Mouse (Mus musculus): ENCODE results near the gene Fubp1.

GRCm38 (mm10) chr3:152203996-152204395 lies 6.2 kb upstream of the Fubp1 start:
- TF ChIP-seq POLR2A (IDR thresholded peaks at IDR 0.05; ENCODE audit: low read depth, low read length), result no peak
- TF ChIP-seq CTCF (IDR thresholded peaks at IDR 0.05; ENCODE audit: borderline replicate concordance, insufficient read depth, low read length), result no peak
